Comparison of ENCODE assay signal across 8 mouse cellular contexts in the genomic region with DNA sequence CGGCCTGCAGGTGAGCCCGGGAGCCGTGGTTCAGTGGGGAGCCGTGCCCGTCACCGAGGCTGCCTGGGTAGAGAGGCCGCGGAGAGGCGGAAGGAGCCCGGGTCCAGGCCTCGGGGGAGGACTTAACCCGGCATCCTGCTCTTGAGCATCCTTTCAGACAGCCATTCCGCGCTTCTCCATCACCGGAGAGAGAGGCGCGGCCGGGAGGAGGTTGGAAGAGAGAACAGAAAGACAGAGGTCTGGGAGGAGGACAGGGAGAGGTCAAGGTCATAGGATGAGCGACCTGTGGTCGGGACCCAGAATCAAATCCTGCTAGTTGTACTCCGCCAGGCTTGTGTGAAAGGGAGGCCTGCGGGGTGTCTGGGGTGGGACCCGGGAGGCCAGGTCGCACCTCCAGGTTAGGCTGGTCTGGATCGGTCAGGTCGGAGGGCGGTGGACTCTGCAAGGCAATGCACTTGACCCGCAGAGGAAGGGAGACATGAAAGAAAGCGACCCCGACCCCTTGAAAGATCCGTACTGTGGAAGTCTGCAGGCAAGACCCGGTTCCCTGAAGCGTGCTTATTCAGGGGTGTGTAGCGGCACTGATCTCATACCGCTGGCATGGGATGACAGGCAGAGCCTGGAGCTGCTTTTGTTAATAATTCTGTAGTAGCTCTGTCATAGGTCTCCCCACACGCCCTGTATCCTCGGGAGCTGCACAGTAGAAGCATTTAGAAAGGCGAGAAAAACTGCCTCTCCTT. TPM values are rescaled to one million over a fixed set of nuclear protein-coding genes. Genes with fewer than 3 reads are reported as not detected.
DNase-seq lines count a peak whose midpoint lies in the region; ATAC-seq and TF ChIP-seq lines count a peak whose summit lies in the region.

No protein-coding gene starts in this region.

- peak overlapping the region; percentile 99 for H3K27ac ChIP-seq in heart, adult 2 months
- H3K27ac ChIP-seq in limb, embryonic 13.5 days, result peak overlapping the region; percentile 52; the same call in 1 of the 2 replicates
- peak overlapping the region; percentile 90 for H3K27ac ChIP-seq in olfactory bulb, adult 2 months (ENCODE audit: insufficient read depth, low read depth, low read length)

- H3K79me2 ChIP-seq in heart, adult 2 months (replicated peaks; ENCODE audit: control insufficient read depth, insufficient read depth, low read length), result no peaks in the 10 kb centered on the region

- no peaks in the 10 kb centered on the region for H3K27me3 ChIP-seq in heart, adult 2 months (ENCODE audit: control insufficient read depth, insufficient read depth, low read length)
- peaks cover 4% of the 10 kb centered on the region; the same call in 1 of the 2 replicates for H3K27me3 ChIP-seq in limb, embryonic 13.5 days

- H3K4me1 ChIP-seq in heart, adult 2 months (ENCODE audit: control insufficient read depth, insufficient read depth, low read length), result peaks cover 4% of the 10 kb centered on the region
- H3K4me1 ChIP-seq in limb, embryonic 13.5 days, result peaks cover 37% of the 10 kb centered on the region
- peaks cover 48% of the 10 kb centered on the region for H3K4me1 ChIP-seq in olfactory bulb, adult 2 months (ENCODE audit: control insufficient read depth, insufficient read depth, low read length)

- H3K9ac ChIP-seq in heart, adult 2 months (ENCODE audit: low read depth, low read length), result peak overlapping the region; percentile 86
- H3K9ac ChIP-seq in limb, embryonic 13.5 days, result peak overlapping the region; percentile 89

- peak overlapping the region; percentile 84 for H3K4me2 ChIP-seq in limb, embryonic 13.5 days (replicated peaks)

- TF ChIP-seq EP300 in heart, adult 2 months (IDR thresholded peaks at IDR 0.05; ENCODE audit: insufficient read depth, low read depth, low read length), result no peak

- WGBS in heart, adult 2 months, result 1% methylated on average over 38 of the region's 38 CpGs
- 2% methylated on average over 38 of the region's 38 CpGs for WGBS in limb, embryonic 13.5 days
- under 1% methylated on average over 38 of the region's 38 CpGs for WGBS in olfactory bulb, adult 2 months

- TF ChIP-seq POLR2A in heart, adult 2 months (IDR thresholded peaks at IDR 0.05; ENCODE audit: insufficient read depth, low read depth, low read length), result no peak
- peak; percentile 16; the same call in 1 of the 2 replicates for TF ChIP-seq POLR2A in olfactory bulb, adult 2 months (IDR thresholded peaks at IDR 0.05; ENCODE audit: insufficient read depth, low read depth, low read length)

- no peak for TF ChIP-seq CTCF in heart, adult 2 months (IDR thresholded peaks at IDR 0.05)
- TF ChIP-seq CTCF in olfactory bulb, adult 2 months (IDR thresholded peaks at IDR 0.05; ENCODE audit: insufficient read depth, low read depth, low read length), result no peak

- no peaks in the 10 kb centered on the region for H3K36me3 ChIP-seq in heart, adult 2 months (ENCODE audit: control insufficient read depth, insufficient read depth, low read length)
- H3K36me3 ChIP-seq in limb, embryonic 13.5 days, result peaks cover 7% of the 10 kb centered on the region

- ATAC-seq in CD4-positive, CD25-positive, alpha-beta regulatory T cell, adult 4 months, result peak; percentile 57
- peak; percentile 15 for ATAC-seq in erythroid progenitor cell, adult 5-6 weeks (replicated peaks; ENCODE audit: low FRiP score, poor library complexity, severe bottlenecking)
- no peak for ATAC-seq in limb, embryonic 13.5 days (ENCODE audit: low FRiP score, low read depth)

- intact Hi-C loops in heart, adult 2 months (cut with DNase I), result loop anchor here (2.0 to 5.0 kb wide), 3 partner anchors 25 to 176 kb away; a partner anchor contains a TSS
- intact Hi-C loops in heart, postnatal 14 days (cut with DNase I), result no loop called here

- no peak for DNase-seq in heart, adult 2 months
- DNase-seq in heart, postnatal 14 days, result no peak
- no peak for DNase-seq in thymus, postnatal 0 days (ENCODE audit: low spot score)
- DNase-seq in right cerebral cortex, postnatal 14 days, result no peak

- peak overlapping the region; percentile 99 for H3K4me3 ChIP-seq in heart, adult 2 months
- H3K4me3 ChIP-seq in limb, embryonic 13.5 days, result peak overlapping the region; percentile 70
- H3K4me3 ChIP-seq in olfactory bulb, adult 2 months (ENCODE audit: insufficient read depth, low read depth, low read length), result peak overlapping the region; percentile 64

- no peaks in the 10 kb centered on the region for H3K9me3 ChIP-seq in limb, embryonic 13.5 days

RNA-seq across cellular contexts. Expression of a gene that starts 0.6 kb away (rescaled TPM):
- 1,000 to 10,000 TPM; 1,126 to 1,344 TPM for total RNA-seq in heart, adult 2 months (2021)
- polyA plus RNA-seq in heart, adult 2 months (2012; rRNA removed), result 1,030 and 1,505 TPM in 2 replicates
- total RNA-seq in heart, postnatal 14 days (2021), result 100 to 1,000 TPM; 916 to 936 TPM
- polyA plus RNA-seq in CD4-positive, CD25-positive, alpha-beta regulatory T cell, adult 4 months (2017; shearing (Covaris generic)), result 100 to 1,000 TPM; 250 to 293 TPM
- 44.3 and 52.0 TPM in 2 replicates for total RNA-seq in erythroid progenitor cell, adult 5-6 weeks (2015; ENCODE audit: low replicate concordance)
- 21.6 and 53.0 TPM in 2 replicates for total RNA-seq in erythroid progenitor cell, adult 5-6 weeks (2017; ENCODE audit: low replicate concordance)
- polyA plus RNA-seq in limb, embryonic 13.5 days (2015; fragmentation: Nextera tagmentation; extraction: Ambion mirVana), result 387 and 396 TPM in 2 replicates
- polyA plus RNA-seq in olfactory bulb, adult 2 months (2012; ENCODE audit: insufficient read depth, insufficient read length, low replicate concordance, missing spikeins), result not detected in 2 replicates
- 434 and 468 TPM in 2 replicates for polyA plus RNA-seq in thymus, postnatal 0 days (2015; fragmentation: Nextera tagmentation; extraction: Ambion mirVana)

RNA-seq across cellular contexts. Expression of a gene that starts 25.0 kb away (rescaled TPM):
- 10 to 100 TPM; 15.1 to 17.7 TPM for total RNA-seq in heart, adult 2 months (2021)
- polyA plus RNA-seq in heart, adult 2 months (2012; rRNA removed), result 30.4 and 34.8 TPM in 2 replicates
- 10 to 100 TPM; 20.7 to 21.7 TPM for total RNA-seq in heart, postnatal 14 days (2021)
- polyA plus RNA-seq in CD4-positive, CD25-positive, alpha-beta regulatory T cell, adult 4 months (2017; shearing (Covaris generic)), result 1 to 10 TPM; 4.0 to 5.9 TPM
- 4.2 and 10.8 TPM in 2 replicates for total RNA-seq in erythroid progenitor cell, adult 5-6 weeks (2015; ENCODE audit: low replicate concordance)
- total RNA-seq in erythroid progenitor cell, adult 5-6 weeks (2017; ENCODE audit: low replicate concordance), result 6.0 and 18.0 TPM in 2 replicates
- polyA plus RNA-seq in limb, embryonic 13.5 days (2015; fragmentation: Nextera tagmentation; extraction: Ambion mirVana), result 37.4 and 41.8 TPM in 2 replicates
- not detected in 2 replicates for polyA plus RNA-seq in olfactory bulb, adult 2 months (2012; ENCODE audit: insufficient read depth, insufficient read length, low replicate concordance, missing spikeins)
- 39.0 and 41.8 TPM in 2 replicates for polyA plus RNA-seq in thymus, postnatal 0 days (2015; fragmentation: Nextera tagmentation; extraction: Ambion mirVana)

RNA-seq across cellular contexts. Expression of a gene that starts 48.6 kb away (rescaled TPM):
- 1 to 10 TPM; 3.1 TPM for total RNA-seq in heart, adult 2 months (2021)
- 12.2 and 17.6 TPM in 2 replicates for polyA plus RNA-seq in heart, adult 2 months (2012; rRNA removed)
- total RNA-seq in heart, postnatal 14 days (2021), result 10 to 100 TPM; 24.5 to 28.1 TPM
- polyA plus RNA-seq in CD4-positive, CD25-positive, alpha-beta regulatory T cell, adult 4 months (2017; shearing (Covaris generic)), result not detected
- total RNA-seq in erythroid progenitor cell, adult 5-6 weeks (2015; ENCODE audit: low replicate concordance), result not detected in 2 replicates
- total RNA-seq in erythroid progenitor cell, adult 5-6 weeks (2017; ENCODE audit: low replicate concordance), result not detected in 2 replicates
- polyA plus RNA-seq in limb, embryonic 13.5 days (2015; fragmentation: Nextera tagmentation; extraction: Ambion mirVana), result 757 and 803 TPM in 2 replicates
- polyA plus RNA-seq in olfactory bulb, adult 2 months (2012; ENCODE audit: insufficient read depth, insufficient read length, low replicate concordance, missing spikeins), result not detected in 2 replicates
- polyA plus RNA-seq in thymus, postnatal 0 days (2015; fragmentation: Nextera tagmentation; extraction: Ambion mirVana), result 24.4 and 32.8 TPM in 2 replicates

RNA-seq across cellular contexts. Expression of a gene that starts 55.5 kb away (rescaled TPM):
- under 1 TPM; 0.31 to 0.96 TPM for total RNA-seq in heart, adult 2 months (2021)
- polyA plus RNA-seq in heart, adult 2 months (2012; rRNA removed), result 1.3 and 1.4 TPM in 2 replicates
- total RNA-seq in heart, postnatal 14 days (2021), result 1 to 10 TPM in 1 of 2 experiments, under 1 TPM in 1; 0.41 to 1.1 TPM
- polyA plus RNA-seq in CD4-positive, CD25-positive, alpha-beta regulatory T cell, adult 4 months (2017; shearing (Covaris generic)), result 10 to 100 TPM; 11.4 to 13.8 TPM
- 1.1 and 3.4 TPM in 2 replicates for total RNA-seq in erythroid progenitor cell, adult 5-6 weeks (2015; ENCODE audit: low replicate concordance)
- total RNA-seq in erythroid progenitor cell, adult 5-6 weeks (2017; ENCODE audit: low replicate concordance), result 1.3 and 3.5 TPM in 2 replicates
- 1.2 and 1.3 TPM in 2 replicates for polyA plus RNA-seq in limb, embryonic 13.5 days (2015; fragmentation: Nextera tagmentation; extraction: Ambion mirVana)
- not detected in 2 replicates for polyA plus RNA-seq in olfactory bulb, adult 2 months (2012; ENCODE audit: insufficient read depth, insufficient read length, low replicate concordance, missing spikeins)
- polyA plus RNA-seq in thymus, postnatal 0 days (2015; fragmentation: Nextera tagmentation; extraction: Ambion mirVana), result 13.6 and 14.8 TPM in 2 replicates

Comparison
In these comparisons a context has a peak if more than half of its experiments do, and no peak if none do; other contexts are left out.
1. RNA of a gene that starts 48.6 kb away (polyA plus RNA-seq): 757 to 803 TPM in limb, embryonic 13.5 days; 24.4 to 32.8 TPM in thymus, postnatal 0 days, 12.2 to 17.6 TPM in heart, adult 2 months, not detected in CD4-positive, CD25-positive, alpha-beta regulatory T cell, adult 4 months and not detected in olfactory bulb, adult 2 months; every median in the first group is over 10 times any median in the second.
2. Peak in every context shown above with its lines, with median percentiles within 50 percentile points of each other: H3K27ac ChIP-seq and H3K4me3 ChIP-seq.